Mouse (Mus musculus): Measurements from ENCODE around the gene Gon7. TPM values are rescaled to one million over a fixed set of nuclear protein-coding genes. Genes with fewer than 3 reads are reported as not detected.

The Gon7 gene
- polyA plus RNA-seq, 1 experiment from 2014 or later: 15.1 TPM

DNA sequence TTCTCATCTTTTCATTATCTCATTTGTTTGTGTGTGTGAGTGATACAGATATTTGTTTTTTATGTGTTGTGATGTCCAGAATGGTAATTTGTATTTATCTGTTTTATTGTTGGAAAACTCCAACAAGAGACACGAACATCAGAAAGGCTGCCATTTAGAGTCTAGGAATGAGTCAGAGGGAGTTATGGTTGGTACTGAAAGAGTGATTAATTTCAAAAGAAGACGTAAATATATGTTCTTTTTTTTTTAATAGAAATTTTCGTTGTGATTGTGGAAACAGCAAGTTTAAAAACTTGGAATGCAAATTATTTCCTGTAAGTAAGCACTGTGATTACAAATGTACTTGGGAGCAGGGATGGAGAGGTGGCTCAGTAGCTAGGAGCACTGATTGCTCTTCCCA is 4.1 kb upstream of the Gon7 start:
- no peaks in the 10 kb centered on the region for H3K9me3 ChIP-seq (ENCODE audit: low read length)
- no peak for ATAC-seq
- peaks cover 9% of the 10 kb centered on the region; the same call in 1 of the 2 replicates for H3K4me1 ChIP-seq (ENCODE audit: insufficient read depth, low read depth, low read length)
- TF ChIP-seq EP300 (IDR thresholded peaks at IDR 0.05): no peak
- H3K27me3 ChIP-seq (replicated peaks; ENCODE audit: insufficient read depth, low read length): no peaks in the 10 kb centered on the region
- H3K4me3 ChIP-seq (ENCODE audit: low read depth, low read length): no peak overlapping the region
- no peak overlapping the region for H3K9ac ChIP-seq (replicated peaks; ENCODE audit: low read depth)
- no peak overlapping the region for H3K27ac ChIP-seq (ENCODE audit: low read length)
- H3K36me3 ChIP-seq (ENCODE audit: insufficient read depth, low read length): peaks cover 16% of the 10 kb centered on the region
- DNase-seq (ENCODE audit: low spot score): no peak
- whole genome bisulfite sequencing: 76% methylated on average over 3 of the region's 3 CpGs
- H3K4me2 ChIP-seq (replicated peaks; ENCODE audit: low read depth, low read length): no peak overlapping the region

DNA sequence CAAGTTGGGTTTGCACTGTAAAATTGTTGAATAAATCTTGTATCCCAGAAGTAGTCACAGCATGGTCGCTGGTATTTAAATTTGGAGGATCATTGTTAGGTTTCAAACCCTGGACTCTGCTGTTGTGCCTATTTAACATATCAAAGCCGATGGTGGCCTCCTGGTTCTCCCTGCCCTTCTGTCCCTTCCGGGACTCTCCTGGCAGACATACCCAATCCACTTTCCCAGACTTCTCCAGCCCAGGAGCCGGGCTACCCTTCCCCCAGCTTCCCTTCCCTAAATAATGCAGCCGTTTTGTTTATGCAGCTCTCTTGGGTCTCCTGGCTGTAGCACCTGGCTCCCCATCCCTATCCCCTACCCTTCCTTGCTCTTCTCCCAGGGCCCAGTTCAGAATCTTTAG is 1.3 kb upstream of the Gon7 start:
- DNase-seq (ENCODE audit: low spot score): peak; percentile 14
- Histone ChIP-seq H3K4me3 (ENCODE audit: low read depth, low read length) (peak overlapping the region; percentile 86), H3K27ac (ENCODE audit: low read length) (peak overlapping the region; percentile 87; the same call in 1 of the 2 replicates), H3K9me3 (ENCODE audit: low read length) (no peaks in the 10 kb centered on the region), H3K27me3 (replicated peaks; ENCODE audit: insufficient read depth, low read length) (no peaks in the 10 kb centered on the region), H3K9ac (replicated peaks; ENCODE audit: low read depth) (peak overlapping the region; percentile 76), H3K36me3 (ENCODE audit: insufficient read depth, low read length) (peaks cover 2% of the 10 kb centered on the region; the same call in 1 of the 2 replicates), H3K4me2 (replicated peaks; ENCODE audit: low read depth, low read length) (peak overlapping the region; percentile 86), H3K4me1 (ENCODE audit: insufficient read depth, low read depth, low read length) (peaks cover 13% of the 10 kb centered on the region; the same call in 1 of the 2 replicates)
- no peak for ATAC-seq
- TF ChIP-seq EP300 (IDR thresholded peaks at IDR 0.05): no peak
- TF ChIP-seq CTCF (IDR thresholded peaks at IDR 0.05): no peak
- WGBS: under 1% methylated on average over 5 of the region's 5 CpGs

DNA sequence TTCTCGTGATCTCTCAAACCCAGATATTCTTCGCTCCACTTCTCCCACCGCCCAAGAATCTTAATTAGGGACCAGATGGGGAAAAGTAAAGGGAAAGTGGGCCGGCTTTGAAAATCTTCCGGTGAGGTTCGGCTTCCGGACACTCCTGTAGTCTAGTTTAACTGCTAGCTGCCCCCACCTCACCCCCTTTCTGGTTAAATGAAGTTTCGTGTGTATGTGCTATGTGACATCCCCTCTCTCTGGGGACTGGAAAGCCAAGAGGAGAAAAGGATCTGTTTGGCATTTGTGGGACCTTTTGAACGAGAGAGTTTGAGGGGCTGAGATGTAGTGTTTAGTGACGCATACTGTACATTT is 777 bp upstream of the Gon7 start, which contains the start of gene Gm20604:
TSS of gene Gm20604 (minus strand) at position 270 of the 354 bp plus-strand sequence.
- no peaks in the 10 kb centered on the region for H3K9me3 ChIP-seq (ENCODE audit: low read length)
- ATAC-seq: no peak
- H3K4me2 ChIP-seq (replicated peaks; ENCODE audit: low read depth, low read length): peak within 1 kb of the TSS; percentile 86
- no peak for TF ChIP-seq EP300 (IDR thresholded peaks at IDR 0.05)
- TF ChIP-seq CTCF (IDR thresholded peaks at IDR 0.05): no peak
- no peak for DNase-seq (ENCODE audit: low spot score)
- H3K27me3 ChIP-seq (replicated peaks; ENCODE audit: insufficient read depth, low read length): no peaks in the 10 kb centered on the region
- H3K27ac ChIP-seq (ENCODE audit: low read length): peak within 1 kb of the TSS; percentile 87
- under 1% methylated on average over 10 of the region's 10 CpGs for WGBS
- peak within 1 kb of the TSS; percentile 76 for H3K9ac ChIP-seq (replicated peaks; ENCODE audit: low read depth)
- H3K4me1 ChIP-seq (ENCODE audit: insufficient read depth, low read depth, low read length): peaks cover 13% of the 10 kb centered on the region; the same call in 1 of the 2 replicates
- peak within 1 kb of the TSS; percentile 86 for H3K4me3 ChIP-seq (ENCODE audit: low read depth, low read length)
- H3K36me3 ChIP-seq (ENCODE audit: insufficient read depth, low read length): no peaks in the 10 kb centered on the region

DNA sequence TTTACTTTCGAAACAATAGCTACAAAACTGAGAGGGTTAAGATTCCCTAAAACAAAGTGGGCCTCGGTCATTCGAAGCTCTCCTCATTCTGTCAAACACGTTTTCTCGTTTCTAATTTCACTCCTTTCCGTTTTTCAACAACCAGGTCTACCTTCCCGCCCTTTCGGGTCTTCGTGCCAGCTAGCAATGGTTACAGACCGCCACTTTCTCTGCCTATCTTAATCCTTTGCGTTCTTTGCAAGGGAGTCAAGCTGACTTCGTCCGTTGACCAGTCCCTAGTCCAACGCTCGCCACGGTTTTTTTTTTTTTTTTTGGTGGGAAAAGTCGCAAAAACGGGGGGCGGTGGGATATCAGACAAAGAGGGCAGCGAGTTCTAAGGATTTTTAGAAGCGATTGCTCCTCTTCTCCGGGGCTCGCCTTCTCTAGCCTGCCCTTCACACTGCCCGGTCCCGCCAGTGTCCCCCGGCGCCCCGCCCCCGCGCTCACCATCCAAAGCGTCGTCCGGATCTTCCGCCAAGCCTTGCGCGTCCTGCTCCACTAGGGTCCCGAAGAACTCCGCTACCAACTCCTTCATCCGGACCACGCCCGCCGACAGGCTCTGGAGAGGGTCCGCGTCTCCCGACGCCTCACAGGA is 431 bp downstream of the Gon7 start:
- Histone ChIP-seq H3K27ac (ENCODE audit: low read length) (peak overlapping the region; percentile 86), H3K4me3 (ENCODE audit: low read depth, low read length) (peak overlapping the region; percentile 86), H3K4me1 (ENCODE audit: insufficient read depth, low read depth, low read length) (peaks cover 13% of the 10 kb centered on the region; the same call in 1 of the 2 replicates), H3K9ac (replicated peaks; ENCODE audit: low read depth) (peak overlapping the region; percentile 41), H3K9me3 (ENCODE audit: low read length) (no peaks in the 10 kb centered on the region), H3K36me3 (ENCODE audit: insufficient read depth, low read length) (no peaks in the 10 kb centered on the region), H3K4me2 (replicated peaks; ENCODE audit: low read depth, low read length) (peak overlapping the region; percentile 58), H3K27me3 (replicated peaks; ENCODE audit: insufficient read depth, low read length) (no peaks in the 10 kb centered on the region)
- TF ChIP-seq CTCF (IDR thresholded peaks at IDR 0.05) (no peak), EP300 (IDR thresholded peaks at IDR 0.05) (no peak)
- WGBS: 2% methylated on average over 44 of the region's 46 CpGs
- peak; percentile 81 for ATAC-seq
- DNase-seq (ENCODE audit: low spot score): no peak

DNA sequence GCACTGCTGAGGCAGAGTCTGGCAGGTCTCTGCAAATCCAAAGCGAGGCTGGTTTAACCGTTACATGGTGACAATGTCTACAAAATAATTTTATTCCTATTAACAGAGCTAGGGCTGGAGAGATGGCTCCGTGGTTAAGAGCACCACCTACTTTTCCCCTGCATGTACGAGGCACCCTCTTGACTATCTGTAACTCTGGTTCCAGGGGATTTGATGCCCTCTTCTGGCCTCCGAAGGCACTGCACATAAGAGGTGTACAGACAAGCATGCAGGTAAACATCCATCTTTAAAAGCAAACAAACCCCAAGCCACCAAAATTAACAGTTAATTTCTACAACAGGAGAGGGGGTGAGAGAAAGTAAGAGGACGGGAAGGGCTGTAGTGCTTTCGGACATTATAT is 1.3 kb downstream of the Gon7 start:
- ATAC-seq: no peak
- DNase-seq (ENCODE audit: low spot score): peak; percentile 30
- Histone ChIP-seq H3K9me3 (ENCODE audit: low read length) (no peaks in the 10 kb centered on the region), H3K27ac (ENCODE audit: low read length) (peak overlapping the region; percentile 86; the same call in 1 of the 2 replicates), H3K4me2 (replicated peaks; ENCODE audit: low read depth, low read length) (peak overlapping the region; percentile 58), H3K9ac (replicated peaks; ENCODE audit: low read depth) (0 out of 2 replicates have a peak overlapping the region, but pooled peaks have one; percentile 41), H3K4me3 (ENCODE audit: low read depth, low read length) (peak overlapping the region; percentile 86), H3K27me3 (replicated peaks; ENCODE audit: insufficient read depth, low read length) (no peaks in the 10 kb centered on the region), H3K4me1 (ENCODE audit: insufficient read depth, low read depth, low read length) (peaks cover 13% of the 10 kb centered on the region; the same call in 1 of the 2 replicates), H3K36me3 (ENCODE audit: insufficient read depth, low read length) (no peaks in the 10 kb centered on the region)
- no peak for TF ChIP-seq EP300 (IDR thresholded peaks at IDR 0.05)
- peak; percentile 71 for TF ChIP-seq CTCF (IDR thresholded peaks at IDR 0.05)
- 60% methylated on average over 7 of the region's 7 CpGs for WGBS

DNA sequence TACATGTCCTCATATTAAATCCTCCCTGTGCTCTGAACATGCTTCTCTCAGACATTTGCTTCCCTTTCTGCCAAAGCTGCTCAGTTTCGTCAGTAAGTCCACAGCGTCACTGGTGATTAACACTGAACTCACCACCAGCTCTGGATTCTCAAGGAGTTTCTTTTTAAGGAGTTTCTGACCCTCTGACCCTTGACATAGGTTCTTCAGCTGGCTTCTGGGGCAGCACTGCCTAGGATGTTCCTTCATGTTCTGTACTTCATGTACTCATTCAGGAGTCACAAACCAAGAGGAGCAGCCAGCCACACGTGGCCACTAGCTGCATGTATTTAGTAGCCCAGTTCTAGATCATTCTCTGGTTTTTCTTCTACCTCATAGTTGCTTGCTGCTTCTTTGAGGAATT is 9.3 kb downstream of the Gon7 start:
- DNase-seq (ENCODE audit: low spot score) (peak; percentile 32), ATAC-seq (no peak)
- Histone ChIP-seq H3K27ac (ENCODE audit: low read length) (no peak overlapping the region), H3K9ac (replicated peaks; ENCODE audit: low read depth) (no peak overlapping the region), H3K4me3 (ENCODE audit: low read depth, low read length) (no peak overlapping the region), H3K4me1 (ENCODE audit: insufficient read depth, low read depth, low read length) (peaks cover 5% of the 10 kb centered on the region; the same call in 1 of the 2 replicates), H3K4me2 (replicated peaks; ENCODE audit: low read depth, low read length) (no peak overlapping the region), H3K27me3 (replicated peaks; ENCODE audit: insufficient read depth, low read length) (no peaks in the 10 kb centered on the region), H3K9me3 (ENCODE audit: low read length) (no peaks in the 10 kb centered on the region), H3K36me3 (ENCODE audit: insufficient read depth, low read length) (no peaks in the 10 kb centered on the region)
- WGBS: 77% methylated on average over 3 of the region's 3 CpGs
- no peak for TF ChIP-seq CTCF (IDR thresholded peaks at IDR 0.05)
- TF ChIP-seq EP300 (IDR thresholded peaks at IDR 0.05): no peak

Data from lung, postnatal 0 days (tissue).